Mouse (Mus musculus) frontal cortex, postnatal 36 days (tissue): ENCODE results near the gene H2al1a.

Experiments
- DNase-seq, 2 experiments: peaks; one replicate each; pipeline ENCODE4 v3.0.0; 2022; ENCODE audit warnings: low spot score in 2 of 2

H2al1a gene

GRCm38 (mm10) chrX:11345762-11346161 lies 46.7 kb downstream of the H2al1a start:
- DNase-seq: no peak

- no peak for DNase-seq
Observed at GRCm38 (mm10) chrX:11346756-11347155, 47.7 kb downstream of the H2al1a start.
